Mouse (Mus musculus) myocyte (in vitro differentiated cells): ENCODE measurements around the gene Hs6st3. TPM values are rescaled to one million over a fixed set of nuclear protein-coding genes. Genes with fewer than 3 reads are reported as not detected.

ENCODE experiments used
- H3K27me3 ChIP-seq: one replicate; pipeline ENCODE4 v1.6.1; 2011; ENCODE audit not compliant: control insufficient read depth, insufficient read depth, insufficient read length
- H3K36me3 ChIP-seq: one replicate; pipeline ENCODE4 v1.6.1; 2011; ENCODE audit not compliant: control insufficient read depth, insufficient read depth
- H3K4me2 ChIP-seq: one replicate; pipeline ENCODE4 v1.6.1; 2011; ENCODE audit warnings: low read depth, control low read depth
- H3K4me3 ChIP-seq: one replicate; pipeline ENCODE4 v1.5.1; 2011; ENCODE audit warnings: mild to moderate bottlenecking, control low read depth, moderate library complexity
- H3K79me2 ChIP-seq: one replicate; pipeline ENCODE4 v1.6.1; 2011; ENCODE audit not compliant: control insufficient read depth, insufficient read depth
- H3ac ChIP-seq: one replicate; pipeline ENCODE4 v1.6.1; 2011; ENCODE audit not compliant: control insufficient read depth, insufficient read length
- CEBPB ChIP-seq: IDR thresholded peaks from 2 replicates; pipeline ENCODE4 v1.6.1; 2011; ENCODE audit warnings: mild to moderate bottlenecking, moderate library complexity; ENCODE audit not compliant: poor library complexity, insufficient read depth, severe bottlenecking
- E2F4 ChIP-seq: IDR thresholded peaks from one replicate; pipeline ENCODE4 v1.6.1; 2011; ENCODE audit warnings: mild to moderate bottlenecking, control low read depth, moderate library complexity; ENCODE audit not compliant: insufficient read depth
- MAX ChIP-seq: IDR thresholded peaks from one replicate; pipeline ENCODE4 v1.6.1; 2011; ENCODE audit warnings: low read depth, mild to moderate bottlenecking, control low read depth
- MYOD1 ChIP-seq, 3 experiments: IDR thresholded peaks; one replicate each; pipeline ENCODE4 v1.6.1; 2011; ENCODE audit warnings: control low read depth in 2 of 3, low read depth in 2 of 3, mild to moderate bottlenecking in 2 of 3, moderate library complexity in 1 of 3; ENCODE audit not compliant: insufficient read length in 2 of 3, control insufficient read depth in 1 of 3
- MYOG ChIP-seq, 3 experiments: IDR thresholded peaks; one replicate each; pipeline ENCODE4 v1.6.1; 2011; ENCODE audit warnings: control low read depth in 2 of 3, low read depth in 2 of 3, mild to moderate bottlenecking in 2 of 3; ENCODE audit not compliant: insufficient read length in 2 of 3, control insufficient read depth in 1 of 3, insufficient read depth in 1 of 3
- POLR2A ChIP-seq: IDR thresholded peaks from one replicate; pipeline ENCODE4 v1.6.1; 2011; ENCODE audit warnings: low read depth, mild to moderate bottlenecking, control low read depth, moderate library complexity; ENCODE audit not compliant: insufficient read length
- POLR2AphosphoS2 ChIP-seq: IDR thresholded peaks from one replicate; pipeline ENCODE4 v1.6.1; 2011; ENCODE audit warnings: low read depth, control low read depth; ENCODE audit not compliant: insufficient read length
- REST ChIP-seq: IDR thresholded peaks from one replicate; pipeline ENCODE4 v1.6.1; 2011; ENCODE audit warnings: mild to moderate bottlenecking, control low read depth, moderate library complexity; ENCODE audit not compliant: insufficient read depth, insufficient read length
- SRF ChIP-seq: IDR thresholded peaks from one replicate; pipeline ENCODE4 v1.6.1; 2011; ENCODE audit warnings: low read depth; ENCODE audit not compliant: control insufficient read depth, insufficient read length
- TCF12 ChIP-seq: IDR thresholded peaks from one replicate; pipeline ENCODE4 v1.6.1; 2011; ENCODE audit warnings: mild to moderate bottlenecking, control low read depth; ENCODE audit not compliant: poor library complexity, insufficient read depth, severe bottlenecking
- TCF3 ChIP-seq: IDR thresholded peaks from one replicate; pipeline ENCODE4 v1.6.1; 2011; ENCODE audit warnings: low read depth, control low read depth; ENCODE audit not compliant: insufficient read length
- USF1 ChIP-seq: IDR thresholded peaks from one replicate; pipeline ENCODE4 v1.6.1; 2011; ENCODE audit warnings: low read depth, mild to moderate bottlenecking, control low read depth, moderate library complexity
- polyA plus RNA-seq: library from polyadenylated mRNA; unstranded; fragments of >200 nt; fragmentation: generic; extraction: Trizol; gene quantifications from one replicate; pipeline ENCODE4 v1.2.1, GENCODE M21; 2012; ENCODE audit warnings: missing spikeins

Hs6st3 gene
- polyA plus RNA-seq, 1 experiment, result not detected

DNA sequence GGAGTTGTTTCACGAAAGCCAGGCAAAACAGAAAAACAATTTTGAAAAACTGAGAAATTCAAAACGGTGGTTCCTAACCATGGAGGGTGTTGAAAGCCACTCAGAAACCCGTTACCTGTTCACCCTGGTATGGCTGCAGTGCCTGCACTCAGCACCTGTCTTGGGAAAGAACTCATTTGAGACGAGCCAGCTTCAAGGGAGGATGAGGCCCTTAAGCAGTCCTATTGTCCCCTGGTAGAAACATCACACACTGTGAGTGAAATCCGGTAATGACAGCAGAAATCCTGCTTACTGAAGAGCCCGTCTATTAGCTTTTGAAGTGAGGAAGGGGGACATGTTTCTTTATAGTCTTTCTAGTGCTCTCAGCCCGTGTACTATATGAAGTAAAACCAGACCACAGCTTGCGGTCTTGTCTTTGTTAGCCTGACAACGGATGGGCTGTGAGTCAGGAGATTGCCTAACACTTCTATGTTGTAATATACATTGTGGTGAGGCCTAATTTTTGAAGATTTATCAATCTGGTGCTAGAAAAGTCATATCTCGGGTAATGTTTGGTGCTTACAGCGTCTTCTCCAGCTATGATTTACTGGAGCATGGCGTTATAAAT lies 641.9 kb downstream of the Hs6st3 start:
- H3K36me3 ChIP-seq, result no peaks in the 10 kb centered on the region
- no peak overlapping the region for H3ac ChIP-seq
- no peaks in the 10 kb centered on the region for H3K27me3 ChIP-seq
- no peak overlapping the region for H3K4me3 ChIP-seq
- TF ChIP-seq USF1 (no peak), REST (no peak), CEBPB (no peak), POLR2A (no peak), MYOD1 (IDR thresholded peaks at IDR 0.05; ENCODE audit: control insufficient read depth in 1 of 3, insufficient read length in 2 of 3, low read depth in 2 of 3) (no peak), SRF (no peak), MAX (no peak)
- H3K79me2 ChIP-seq, result no peaks in the 10 kb centered on the region
- H3K4me2 ChIP-seq, result no peak overlapping the region

GRCm38 (mm10) chr14:119781111-119781510 lies 643.0 kb downstream of the Hs6st3 start:
- no peaks in the 10 kb centered on the region for H3K79me2 ChIP-seq
- TF ChIP-seq SRF, result no peak
- no peak for TF ChIP-seq TCF12
- no peaks in the 10 kb centered on the region for H3K36me3 ChIP-seq
- no peak overlapping the region for H3K4me3 ChIP-seq
- no peak overlapping the region for H3K4me2 ChIP-seq
- H3K27me3 ChIP-seq, result no peaks in the 10 kb centered on the region
- no peak overlapping the region for H3ac ChIP-seq

DNA sequence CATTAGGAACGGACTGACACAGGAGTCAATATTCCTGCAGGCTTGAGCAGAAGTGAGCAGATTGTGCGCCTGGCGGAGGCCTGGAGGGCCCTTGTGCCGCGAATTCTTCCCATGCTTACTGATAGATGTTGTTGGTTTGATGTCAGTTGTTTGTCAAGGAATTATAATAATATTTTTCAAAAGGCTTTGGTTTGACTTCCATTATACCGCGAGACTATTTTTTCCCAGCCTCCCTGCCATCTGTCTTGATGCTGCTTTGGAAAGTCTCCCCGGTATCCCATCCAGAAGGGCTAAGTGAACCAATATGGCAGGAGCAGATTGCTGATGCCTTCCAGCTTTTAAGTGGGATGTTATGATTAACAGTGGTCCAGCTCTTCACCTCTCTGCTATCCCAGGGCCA lies 651.3 kb downstream of the Hs6st3 start:
- Histone ChIP-seq H3K79me2 (no peaks in the 10 kb centered on the region), H3K27me3 (no peaks in the 10 kb centered on the region), H3ac (no peak overlapping the region), H3K4me3 (no peak overlapping the region), H3K36me3 (no peaks in the 10 kb centered on the region), H3K4me2 (no peak overlapping the region)
- TF ChIP-seq MYOD1 (IDR thresholded peaks at IDR 0.05; ENCODE audit: control insufficient read depth in 1 of 3, insufficient read length in 2 of 3, low read depth in 2 of 3) (no peak), CEBPB (no peak), SRF (no peak), E2F4 (no peak), POLR2AphosphoS2 (no peak), USF1 (no peak)

- no peaks in the 10 kb centered on the region for H3K79me2 ChIP-seq
- TF ChIP-seq POLR2AphosphoS2, result no peak
- no peak overlapping the region for H3ac ChIP-seq
- no peak overlapping the region for H3K4me3 ChIP-seq
- no peak overlapping the region for H3K4me2 ChIP-seq
- H3K27me3 ChIP-seq, result no peaks in the 10 kb centered on the region
- no peaks in the 10 kb centered on the region for H3K36me3 ChIP-seq
Observed at GRCm38 (mm10) chr14:119797172-119797850, 659.2 kb downstream of the Hs6st3 start.

DNA sequence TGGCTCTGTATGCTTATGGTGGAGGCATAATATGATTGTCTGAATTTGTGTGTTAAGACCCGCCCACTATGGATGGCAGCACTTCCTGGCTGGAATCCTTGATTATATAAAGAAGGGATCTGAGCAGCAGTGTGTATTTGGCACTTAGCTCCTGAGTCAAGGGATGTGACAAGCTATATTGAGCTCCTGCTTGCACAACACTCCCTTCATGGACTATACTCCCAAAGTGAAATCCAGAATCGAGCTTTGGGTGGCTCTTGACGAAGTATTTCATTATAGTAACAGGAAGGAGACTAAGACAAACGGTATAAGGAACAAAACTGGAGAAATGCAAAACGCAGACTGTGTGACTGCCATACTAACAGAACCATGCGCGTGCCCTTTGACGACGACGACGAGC lies 660.4 kb downstream of the Hs6st3 start:
- no peak overlapping the region for H3K4me2 ChIP-seq
- H3K36me3 ChIP-seq, result no peaks in the 10 kb centered on the region
- no peaks in the 10 kb centered on the region for H3K27me3 ChIP-seq
- no peak overlapping the region for H3K4me3 ChIP-seq
- TF ChIP-seq CEBPB, result no peak
- TF ChIP-seq E2F4, result no peak
- TF ChIP-seq POLR2AphosphoS2, result no peak
- TF ChIP-seq TCF3, result no peak
- no peak for TF ChIP-seq MAX
- TF ChIP-seq REST, result no peak
- TF ChIP-seq POLR2A, result no peak
- no peak for TF ChIP-seq MYOD1 (IDR thresholded peaks at IDR 0.05; ENCODE audit: control insufficient read depth in 1 of 3, insufficient read length in 2 of 3, low read depth in 2 of 3)
- no peak for TF ChIP-seq SRF
- no peak for TF ChIP-seq USF1
- no peak for TF ChIP-seq MYOG (IDR thresholded peaks at IDR 0.05; ENCODE audit: control insufficient read depth in 1 of 3, insufficient read depth in 1 of 3, insufficient read length in 2 of 3, low read depth in 2 of 3)
- no peak for TF ChIP-seq TCF12
- no peak overlapping the region for H3ac ChIP-seq
- no peaks in the 10 kb centered on the region for H3K79me2 ChIP-seq

DNA sequence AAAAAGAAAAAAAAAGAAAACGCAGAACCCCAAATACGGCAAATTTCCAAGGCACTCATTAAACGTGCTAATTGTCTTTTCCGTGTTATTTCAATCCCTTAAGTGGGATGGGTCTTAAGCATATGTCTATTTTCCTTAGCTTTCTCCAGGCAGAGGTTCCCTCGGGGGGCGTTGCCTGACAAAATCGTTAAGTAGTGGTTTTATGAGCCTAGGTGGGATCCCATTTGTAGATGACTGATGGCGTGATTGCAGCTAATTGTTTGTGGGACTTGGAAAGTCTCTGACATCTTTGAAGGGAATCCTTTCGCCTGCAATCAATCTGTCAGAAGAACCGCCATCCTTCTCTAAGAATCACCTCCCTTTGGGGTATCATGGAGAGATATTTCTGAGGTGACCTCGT lies 662.7 kb downstream of the Hs6st3 start:
- no peaks in the 10 kb centered on the region for H3K79me2 ChIP-seq
- no peak overlapping the region for H3ac ChIP-seq
- no peak overlapping the region for H3K4me2 ChIP-seq
- H3K27me3 ChIP-seq, result no peaks in the 10 kb centered on the region
- H3K36me3 ChIP-seq, result no peaks in the 10 kb centered on the region
- H3K4me3 ChIP-seq, result no peak overlapping the region
- TF ChIP-seq USF1 (no peak), MYOG (IDR thresholded peaks at IDR 0.05; ENCODE audit: control insufficient read depth in 1 of 3, insufficient read depth in 1 of 3, insufficient read length in 2 of 3, low read depth in 2 of 3) (no peak), POLR2AphosphoS2 (no peak), TCF12 (no peak), CEBPB (no peak), MAX (no peak), E2F4 (no peak), MYOD1 (IDR thresholded peaks at IDR 0.05; ENCODE audit: control insufficient read depth in 1 of 3, insufficient read length in 2 of 3, low read depth in 2 of 3) (no peak)
